Mouse (Mus musculus): Measurements from ENCODE around the gene Wwc1. TPM values are rescaled to one million over a fixed set of nuclear protein-coding genes. Genes with fewer than 3 reads are reported as not detected.

Wwc1 gene
- polyA plus RNA-seq, 1 experiment from 2014 or later = 7.1 TPM

- no peak overlapping the region for H3K4me2 ChIP-seq
- WGBS = 43% methylated on average over 6 of the region's 6 CpGs
- peak; percentile 41 for ATAC-seq (replicated peaks; ENCODE audit: low FRiP score)
Measured at GRCm38 (mm10) chr11:35948457-35948881, 31.9 kb downstream of the Wwc1 start.

GRCm38 (mm10) chr11:35947944-35948343, 32.4 kb downstream of the Wwc1 start:
- H3K9me3 ChIP-seq (replicated peaks) = no peaks in the 10 kb centered on the region
- 77% methylated on average over 9 of the region's 9 CpGs for WGBS
- peaks cover 52% of the 10 kb centered on the region for H3K4me1 ChIP-seq
- peak overlapping the region; percentile 66 for H3K27ac ChIP-seq
- H3K36me3 ChIP-seq = no peaks in the 10 kb centered on the region
- no peak overlapping the region for H3K9ac ChIP-seq
- no peak for ATAC-seq (replicated peaks; ENCODE audit: low FRiP score)
- H3K27me3 ChIP-seq = no peaks in the 10 kb centered on the region
- no peak overlapping the region for H3K4me2 ChIP-seq
- H3K4me3 ChIP-seq (replicated peaks) = no peak overlapping the region

More at GRCm38 (mm10) chr11:35948457-35948881, 31.9 kb downstream of the Wwc1 start:
- H3K9ac ChIP-seq = no peak overlapping the region
- H3K4me3 ChIP-seq (replicated peaks) = no peak overlapping the region
- no peaks in the 10 kb centered on the region for H3K36me3 ChIP-seq
- peak overlapping the region; percentile 66 for H3K27ac ChIP-seq
- no peaks in the 10 kb centered on the region for H3K9me3 ChIP-seq (replicated peaks)
- no peaks in the 10 kb centered on the region for H3K27me3 ChIP-seq
- H3K4me1 ChIP-seq = peaks cover 52% of the 10 kb centered on the region

- Histone ChIP-seq H3K4me2 (no peak overlapping the region), H3K27me3 (no peaks in the 10 kb centered on the region), H3K27ac (no peak overlapping the region), H3K4me1 (peaks cover 50% of the 10 kb centered on the region), H3K36me3 (no peaks in the 10 kb centered on the region), H3K4me3 (replicated peaks) (no peak overlapping the region), H3K9ac (no peak overlapping the region), H3K9me3 (replicated peaks) (no peaks in the 10 kb centered on the region)
- no peak; the same call in 1 of the 2 replicates for ATAC-seq (replicated peaks; ENCODE audit: low FRiP score)
- 30% methylated on average over 6 of the region's 6 CpGs for WGBS
Measured at GRCm38 (mm10) chr11:35945187-35945586, 35.1 kb downstream of the Wwc1 start.

GRCm38 (mm10) chr11:35941641-35942040, 38.7 kb downstream of the Wwc1 start:
- Histone ChIP-seq H3K4me3 (replicated peaks) (no peak overlapping the region), H3K4me1 (peaks cover 45% of the 10 kb centered on the region), H3K4me2 (no peak overlapping the region), H3K9ac (no peak overlapping the region), H3K36me3 (no peaks in the 10 kb centered on the region), H3K9me3 (replicated peaks) (no peaks in the 10 kb centered on the region), H3K27me3 (no peaks in the 10 kb centered on the region), H3K27ac (no peak overlapping the region)
- no peak; the same call in 1 of the 2 replicates for ATAC-seq (replicated peaks; ENCODE audit: low FRiP score)
- WGBS = 81% methylated on average over 3 of the region's 3 CpGs

- 43% methylated on average over 5 of the region's 5 CpGs for WGBS
- H3K4me2 ChIP-seq = no peak overlapping the region
- no peaks in the 10 kb centered on the region for H3K36me3 ChIP-seq
- no peaks in the 10 kb centered on the region for H3K27me3 ChIP-seq
- peaks cover 48% of the 10 kb centered on the region for H3K4me1 ChIP-seq
- no peak for ATAC-seq (replicated peaks; ENCODE audit: low FRiP score)
- no peak overlapping the region for H3K9ac ChIP-seq
- H3K27ac ChIP-seq = 0 out of 2 replicates have a peak overlapping the region, but pooled peaks have one; percentile 19
- no peaks in the 10 kb centered on the region for H3K9me3 ChIP-seq (replicated peaks)
- no peak overlapping the region for H3K4me3 ChIP-seq (replicated peaks)
Measured at GRCm38 (mm10) chr11:35941064-35941463, 39.3 kb downstream of the Wwc1 start.

GRCm38 (mm10) chr11:35938790-35939385, 41.4 kb downstream of the Wwc1 start:
- Histone ChIP-seq H3K9ac (no peak overlapping the region), H3K27ac (peak overlapping the region; percentile 89), H3K4me2 (no peak overlapping the region), H3K36me3 (no peaks in the 10 kb centered on the region), H3K27me3 (no peaks in the 10 kb centered on the region), H3K9me3 (replicated peaks) (no peaks in the 10 kb centered on the region), H3K4me3 (replicated peaks) (no peak overlapping the region), H3K4me1 (peaks cover 63% of the 10 kb centered on the region)
- WGBS = 41% methylated on average over 6 of the region's 6 CpGs
- ATAC-seq (replicated peaks; ENCODE audit: low FRiP score) = peak; percentile 88

- Histone ChIP-seq H3K27me3 (no peaks in the 10 kb centered on the region), H3K4me1 (peaks cover 84% of the 10 kb centered on the region), H3K36me3 (no peaks in the 10 kb centered on the region), H3K9me3 (replicated peaks) (no peaks in the 10 kb centered on the region), H3K4me3 (replicated peaks) (no peak overlapping the region), H3K4me2 (no peak overlapping the region), H3K9ac (no peak overlapping the region), H3K27ac (peak overlapping the region; percentile 65)
- ATAC-seq (replicated peaks; ENCODE audit: low FRiP score) = no peak
- 46% methylated on average over 3 of the region's 3 CpGs for WGBS
Measured at GRCm38 (mm10) chr11:35935645-35936044, 44.7 kb downstream of the Wwc1 start.

GRCm38 (mm10) chr11:35935133-35935532, 45.2 kb downstream of the Wwc1 start:
- H3K4me3 ChIP-seq (replicated peaks) = no peak overlapping the region
- H3K9me3 ChIP-seq (replicated peaks) = no peaks in the 10 kb centered on the region
- H3K27me3 ChIP-seq = no peaks in the 10 kb centered on the region
- WGBS = 83% methylated on average over 1 of the region's 1 CpGs
- H3K27ac ChIP-seq = peak overlapping the region; percentile 65
- H3K36me3 ChIP-seq = no peaks in the 10 kb centered on the region
- no peak overlapping the region for H3K9ac ChIP-seq
- H3K4me2 ChIP-seq = no peak overlapping the region
- ATAC-seq (replicated peaks; ENCODE audit: low FRiP score) = no peak
- peaks cover 84% of the 10 kb centered on the region for H3K4me1 ChIP-seq

- 27% methylated on average over 14 of the region's 14 CpGs for WGBS
- Histone ChIP-seq H3K9me3 (replicated peaks) (no peaks in the 10 kb centered on the region), H3K9ac (no peak overlapping the region), H3K4me2 (no peak overlapping the region; the same call in 1 of the 2 replicates), H3K4me1 (peaks cover 70% of the 10 kb centered on the region), H3K27me3 (no peaks in the 10 kb centered on the region), H3K36me3 (no peaks in the 10 kb centered on the region), H3K27ac (peak overlapping the region; percentile 42), H3K4me3 (replicated peaks) (no peak overlapping the region)
- 0 out of 2 replicates have a peak, but pooled peaks have one; percentile 17 for ATAC-seq (replicated peaks; ENCODE audit: low FRiP score)
Measured at GRCm38 (mm10) chr11:35933402-35934085, 46.8 kb downstream of the Wwc1 start.

- Histone ChIP-seq H3K27ac (peak overlapping the region; percentile 42), H3K4me3 (replicated peaks) (no peak overlapping the region), H3K4me2 (no peak overlapping the region), H3K36me3 (no peaks in the 10 kb centered on the region), H3K4me1 (peaks cover 66% of the 10 kb centered on the region), H3K9ac (no peak overlapping the region), H3K9me3 (replicated peaks) (no peaks in the 10 kb centered on the region), H3K27me3 (no peaks in the 10 kb centered on the region)
- 79% methylated on average over 14 of the region's 14 CpGs for WGBS
- no peak for ATAC-seq (replicated peaks; ENCODE audit: low FRiP score)
Measured at GRCm38 (mm10) chr11:35932121-35932885, 48.0 kb downstream of the Wwc1 start.

GRCm38 (mm10) chr11:35930511-35931060, 49.7 kb downstream of the Wwc1 start:
- H3K4me1 ChIP-seq = peaks cover 67% of the 10 kb centered on the region
- H3K9me3 ChIP-seq (replicated peaks) = no peaks in the 10 kb centered on the region
- H3K9ac ChIP-seq = no peak overlapping the region
- H3K4me2 ChIP-seq = no peak overlapping the region
- no peak overlapping the region for H3K4me3 ChIP-seq (replicated peaks)
- ATAC-seq (replicated peaks; ENCODE audit: low FRiP score) = peak; percentile 18; the same call in 1 of the 2 replicates
- H3K27ac ChIP-seq = 0 out of 2 replicates have a peak overlapping the region, but pooled peaks have one; percentile 42
- no peaks in the 10 kb centered on the region for H3K27me3 ChIP-seq
- 60% methylated on average over 6 of the region's 6 CpGs for WGBS
- H3K36me3 ChIP-seq = no peaks in the 10 kb centered on the region

GRCm38 (mm10) chr11:35928453-35928852, 51.9 kb downstream of the Wwc1 start:
- H3K4me2 ChIP-seq = no peak overlapping the region
- H3K27ac ChIP-seq = no peak overlapping the region
- H3K27me3 ChIP-seq = no peaks in the 10 kb centered on the region
- no peak for ATAC-seq (replicated peaks; ENCODE audit: low FRiP score)
- H3K9ac ChIP-seq = no peak overlapping the region
- peaks cover 62% of the 10 kb centered on the region for H3K4me1 ChIP-seq
- H3K4me3 ChIP-seq (replicated peaks) = no peak overlapping the region
- 94% methylated on average over 12 of the region's 12 CpGs for WGBS
- no peaks in the 10 kb centered on the region for H3K9me3 ChIP-seq (replicated peaks)
- H3K36me3 ChIP-seq = no peaks in the 10 kb centered on the region

Measured in kidney, embryonic 15.5 days (tissue).